Mouse (Mus musculus): ENCODE measurements around the gene Ampd2. TPM values are rescaled to one million over a fixed set of nuclear protein-coding genes. Genes with fewer than 3 reads are reported as not detected.

Gene Ampd2
- polyA plus RNA-seq, 1 experiment from 2014 or later, result 36.0 TPM

- H3K9me3 ChIP-seq (ENCODE audit: control insufficient read depth, low read depth, low read length), result no peaks in the 10 kb centered on the region
- 0 out of 2 replicates have a peak, but pooled peaks cover 3% of the 10 kb centered on the region for H3K36me3 ChIP-seq (ENCODE audit: control insufficient read depth, insufficient read depth, low read length)
- peak overlapping the region; percentile 84; the same call in 1 of the 2 replicates for H3K9ac ChIP-seq (replicated peaks; ENCODE audit: low read depth, low read length)
- H3K27ac ChIP-seq (ENCODE audit: low read length), result peak overlapping the region; percentile 92
- H3K4me3 ChIP-seq (ENCODE audit: low read depth, low read length), result peak overlapping the region; percentile 70
- peak overlapping the region; percentile 99 for H3K4me2 ChIP-seq (replicated peaks; ENCODE audit: low read depth, low read length)
- peak; percentile 6; the same call in 1 of the 2 replicates for ATAC-seq (ENCODE audit: insufficient number of reproducible peaks, insufficient read depth, low FRiP score, low read depth)
- WGBS, result 12% methylated on average over 13 of the region's 13 CpGs
- no peaks in the 10 kb centered on the region for H3K27me3 ChIP-seq (ENCODE audit: control insufficient read depth, insufficient read depth, low read length)
- peaks cover 37% of the 10 kb centered on the region for H3K4me1 ChIP-seq (ENCODE audit: control insufficient read depth, insufficient read depth, low read length)
These were observed 1.6 kb downstream of the Ampd2 start for GRCm38 (mm10) chr3:108084767-108085270.

GRCm38 (mm10) chr3:108083904-108084407 lies 2.5 kb downstream of the Ampd2 start:
- H3K27ac ChIP-seq (ENCODE audit: low read length), result no peak overlapping the region
- H3K27me3 ChIP-seq (ENCODE audit: control insufficient read depth, insufficient read depth, low read length), result no peaks in the 10 kb centered on the region
- no peak for ATAC-seq (ENCODE audit: insufficient number of reproducible peaks, insufficient read depth, low FRiP score, low read depth)
- peaks cover 12% of the 10 kb centered on the region; the same call in 1 of the 2 replicates for H3K36me3 ChIP-seq (ENCODE audit: control insufficient read depth, insufficient read depth, low read length)
- H3K4me3 ChIP-seq (ENCODE audit: low read depth, low read length), result peak overlapping the region; percentile 70
- no peaks in the 10 kb centered on the region for H3K9me3 ChIP-seq (ENCODE audit: control insufficient read depth, low read depth, low read length)
- peaks cover 31% of the 10 kb centered on the region for H3K4me1 ChIP-seq (ENCODE audit: control insufficient read depth, insufficient read depth, low read length)
- WGBS, result 68% methylated on average over 4 of the region's 4 CpGs
- peak overlapping the region; percentile 84; the same call in 1 of the 2 replicates for H3K9ac ChIP-seq (replicated peaks; ENCODE audit: low read depth, low read length)
- peak overlapping the region; percentile 99 for H3K4me2 ChIP-seq (replicated peaks; ENCODE audit: low read depth, low read length)

DNA sequence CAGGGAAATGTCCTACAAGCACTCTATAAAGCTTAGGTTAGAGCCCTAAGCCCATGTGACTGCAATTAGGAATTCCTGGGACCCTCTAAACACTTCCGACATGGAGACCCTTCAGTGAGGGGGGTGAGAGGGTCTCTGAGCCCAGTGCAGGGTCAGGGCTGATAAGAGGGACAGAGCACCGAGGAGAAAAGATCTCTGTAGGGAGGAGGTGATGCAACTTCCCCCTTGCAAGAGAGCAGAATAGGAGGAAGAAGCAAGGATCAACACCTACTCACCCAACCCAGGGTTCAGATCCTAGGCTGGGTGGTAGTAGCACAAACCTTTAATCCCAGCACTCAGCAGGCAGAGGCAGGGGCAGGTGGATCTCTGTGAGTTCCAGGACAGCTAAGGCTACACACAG lies 3.3 kb downstream of the Ampd2 start:
- H3K4me2 ChIP-seq (replicated peaks; ENCODE audit: low read depth, low read length), result no peak overlapping the region
- 47% methylated on average over 2 of the region's 2 CpGs for WGBS
- H3K9me3 ChIP-seq (ENCODE audit: control insufficient read depth, low read depth, low read length), result no peaks in the 10 kb centered on the region
- ATAC-seq (ENCODE audit: insufficient number of reproducible peaks, insufficient read depth, low FRiP score, low read depth), result no peak
- H3K27ac ChIP-seq (ENCODE audit: low read length), result no peak overlapping the region
- no peak overlapping the region for H3K9ac ChIP-seq (replicated peaks; ENCODE audit: low read depth, low read length)
- H3K4me3 ChIP-seq (ENCODE audit: low read depth, low read length), result no peak overlapping the region
- no peaks in the 10 kb centered on the region for H3K27me3 ChIP-seq (ENCODE audit: control insufficient read depth, insufficient read depth, low read length)
- H3K4me1 ChIP-seq (ENCODE audit: control insufficient read depth, insufficient read depth, low read length), result peaks cover 31% of the 10 kb centered on the region
- peaks cover 16% of the 10 kb centered on the region; the same call in 1 of the 2 replicates for H3K36me3 ChIP-seq (ENCODE audit: control insufficient read depth, insufficient read depth, low read length)

DNA sequence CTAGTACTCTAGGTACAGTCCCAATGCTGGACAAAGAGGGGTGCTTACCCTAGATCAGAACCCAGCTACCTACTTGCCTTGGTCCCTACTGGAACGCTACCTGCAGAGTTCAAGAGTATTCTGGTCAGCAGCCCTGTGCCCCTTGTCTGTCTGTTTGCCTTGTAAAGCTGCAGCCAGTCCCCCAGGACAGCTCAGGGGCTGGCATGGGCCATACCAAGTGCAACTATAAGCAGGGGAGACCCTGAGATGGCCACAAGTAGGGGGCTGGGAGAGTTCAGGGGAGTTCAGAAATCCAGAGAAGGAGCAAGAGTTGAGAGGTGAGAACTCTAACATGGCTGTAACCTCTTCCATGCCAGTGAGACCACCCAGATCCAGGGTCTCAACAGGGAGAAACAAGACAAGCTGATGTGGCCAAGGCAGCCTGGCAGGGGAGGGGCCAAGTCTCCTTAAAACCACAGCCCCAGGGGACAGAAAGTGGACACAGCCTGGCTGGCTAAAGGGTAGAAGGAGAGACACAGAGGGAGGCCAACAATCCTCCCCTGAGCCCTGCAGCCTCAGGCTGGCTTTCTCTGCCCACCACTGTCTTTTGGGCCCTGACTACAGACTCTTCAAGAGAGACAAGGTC lies 4.1 kb downstream of the Ampd2 start:
- H3K27me3 ChIP-seq (ENCODE audit: control insufficient read depth, insufficient read depth, low read length), result no peaks in the 10 kb centered on the region
- no peak overlapping the region for H3K9ac ChIP-seq (replicated peaks; ENCODE audit: low read depth, low read length)
- H3K4me2 ChIP-seq (replicated peaks; ENCODE audit: low read depth, low read length), result no peak overlapping the region
- peaks cover 21% of the 10 kb centered on the region for H3K36me3 ChIP-seq (ENCODE audit: control insufficient read depth, insufficient read depth, low read length)
- H3K27ac ChIP-seq (ENCODE audit: low read length), result no peak overlapping the region
- H3K9me3 ChIP-seq (ENCODE audit: control insufficient read depth, low read depth, low read length), result no peaks in the 10 kb centered on the region
- peaks cover 30% of the 10 kb centered on the region for H3K4me1 ChIP-seq (ENCODE audit: control insufficient read depth, insufficient read depth, low read length)
- no peak overlapping the region for H3K4me3 ChIP-seq (ENCODE audit: low read depth, low read length)
- ATAC-seq (ENCODE audit: insufficient number of reproducible peaks, insufficient read depth, low FRiP score, low read depth), result no peak
- WGBS, result 67% methylated on average over 1 of the region's 1 CpGs

DNA sequence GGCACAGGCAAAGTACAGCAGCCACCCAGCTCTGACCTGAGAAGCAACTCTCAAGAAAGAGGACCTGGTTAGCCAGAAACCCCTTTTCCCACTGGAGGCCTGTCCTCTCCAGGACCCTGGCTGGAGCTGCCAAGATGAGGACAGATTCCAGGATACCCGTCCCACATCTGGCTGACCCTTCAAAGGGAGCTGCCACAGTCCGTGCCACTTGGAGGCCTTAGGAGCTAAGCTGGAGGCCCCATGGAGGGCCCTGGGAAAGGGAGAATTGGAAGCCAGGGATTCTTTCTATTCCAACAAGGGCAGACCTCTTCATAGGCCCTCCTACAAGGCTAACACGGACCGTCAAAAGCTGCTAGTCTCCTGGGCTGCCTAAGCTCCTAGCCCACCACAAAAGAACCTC lies 4.8 kb downstream of the Ampd2 start:
- H3K27me3 ChIP-seq (ENCODE audit: control insufficient read depth, insufficient read depth, low read length), result no peaks in the 10 kb centered on the region
- H3K9ac ChIP-seq (replicated peaks; ENCODE audit: low read depth, low read length), result no peak overlapping the region
- H3K9me3 ChIP-seq (ENCODE audit: control insufficient read depth, low read depth, low read length), result no peaks in the 10 kb centered on the region
- peak overlapping the region; percentile 10; the same call in 1 of the 2 replicates for H3K27ac ChIP-seq (ENCODE audit: low read length)
- WGBS, result 56% methylated on average over 4 of the region's 4 CpGs
- H3K4me1 ChIP-seq (ENCODE audit: control insufficient read depth, insufficient read depth, low read length), result peaks cover 27% of the 10 kb centered on the region
- H3K4me3 ChIP-seq (ENCODE audit: low read depth, low read length), result no peak overlapping the region
- no peak for ATAC-seq (ENCODE audit: insufficient number of reproducible peaks, insufficient read depth, low FRiP score, low read depth)
- no peak overlapping the region for H3K4me2 ChIP-seq (replicated peaks; ENCODE audit: low read depth, low read length)
- H3K36me3 ChIP-seq (ENCODE audit: control insufficient read depth, insufficient read depth, low read length), result peaks cover 22% of the 10 kb centered on the region

DNA sequence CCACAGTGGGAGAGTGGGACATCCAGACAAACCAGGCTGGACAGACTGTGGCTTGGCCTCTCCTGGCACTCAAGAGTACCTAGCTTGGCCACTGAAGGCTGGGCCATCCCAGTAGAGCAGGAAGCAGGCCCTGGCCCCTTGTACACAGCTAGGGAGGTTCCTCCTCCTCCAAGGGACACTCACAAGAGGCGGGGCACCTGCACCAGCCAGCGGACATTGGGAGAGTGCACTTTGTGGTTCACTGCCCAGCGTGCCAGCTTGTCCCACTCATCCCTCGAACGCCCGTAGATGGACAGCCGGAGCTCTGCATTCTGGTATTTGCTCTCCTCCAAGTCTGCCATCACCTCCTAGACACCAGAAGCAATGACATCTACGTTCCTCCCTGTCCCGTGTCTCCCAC lies 9.6 kb downstream of the Ampd2 start:
- WGBS, result 94% methylated on average over 9 of the region's 9 CpGs
- no peaks in the 10 kb centered on the region for H3K9me3 ChIP-seq (ENCODE audit: control insufficient read depth, low read depth, low read length)
- ATAC-seq (ENCODE audit: insufficient number of reproducible peaks, insufficient read depth, low FRiP score, low read depth), result no peak

DNA sequence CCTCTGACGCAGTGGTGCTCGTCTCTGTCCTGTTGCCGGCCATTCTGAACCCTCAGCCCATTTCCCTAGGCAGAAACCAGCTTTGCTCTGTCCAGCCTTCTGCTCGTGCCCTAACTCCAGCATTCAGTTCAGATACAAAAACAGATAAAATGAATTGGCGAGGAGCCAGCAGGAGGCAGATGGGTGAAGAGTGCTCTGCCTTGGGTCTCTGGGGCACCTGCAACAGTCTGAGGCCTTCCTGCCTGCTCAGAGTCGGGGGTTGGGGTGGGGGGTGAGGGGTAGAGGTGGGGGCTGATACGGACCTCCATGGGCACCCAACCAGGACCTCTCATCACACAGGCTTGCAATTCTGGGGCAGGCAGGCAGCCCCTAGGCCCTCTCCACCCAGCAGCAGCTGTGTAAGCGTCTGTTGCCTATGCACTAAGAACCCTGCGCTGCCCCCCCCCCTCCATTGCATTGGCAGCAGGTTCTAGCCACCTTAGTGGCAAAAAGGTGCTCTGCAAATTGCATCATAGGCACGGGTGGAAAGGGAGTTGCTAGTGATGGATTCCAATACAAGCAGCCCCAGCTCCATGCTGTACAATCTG lies 13.4 kb downstream of the Ampd2 start:
- H3K4me2 ChIP-seq (replicated peaks; ENCODE audit: low read depth, low read length), result no peak overlapping the region
- no peak overlapping the region for H3K4me3 ChIP-seq (ENCODE audit: low read depth, low read length)
- H3K27me3 ChIP-seq (ENCODE audit: control insufficient read depth, insufficient read depth, low read length), result no peaks in the 10 kb centered on the region
- H3K4me1 ChIP-seq (ENCODE audit: control insufficient read depth, insufficient read depth, low read length), result no peaks in the 10 kb centered on the region
- no peak overlapping the region for H3K9ac ChIP-seq (replicated peaks; ENCODE audit: low read depth, low read length)
- WGBS, result 71% methylated on average over 10 of the region's 10 CpGs
- no peaks in the 10 kb centered on the region for H3K9me3 ChIP-seq (ENCODE audit: control insufficient read depth, low read depth, low read length)
- no peak overlapping the region for H3K27ac ChIP-seq (ENCODE audit: low read length)
- H3K36me3 ChIP-seq (ENCODE audit: control insufficient read depth, insufficient read depth, low read length), result peaks cover 35% of the 10 kb centered on the region
- no peak for ATAC-seq (ENCODE audit: insufficient number of reproducible peaks, insufficient read depth, low FRiP score, low read depth)

More for the DNA sequence above, 9.6 kb downstream of the Ampd2 start:
- no peak overlapping the region for H3K4me2 ChIP-seq (replicated peaks; ENCODE audit: low read depth, low read length)
- H3K36me3 ChIP-seq (ENCODE audit: control insufficient read depth, insufficient read depth, low read length), result peaks cover 50% of the 10 kb centered on the region
- H3K27me3 ChIP-seq (ENCODE audit: control insufficient read depth, insufficient read depth, low read length), result no peaks in the 10 kb centered on the region
- no peaks in the 10 kb centered on the region; the same call in 1 of the 2 replicates for H3K4me1 ChIP-seq (ENCODE audit: control insufficient read depth, insufficient read depth, low read length)
- H3K27ac ChIP-seq (ENCODE audit: low read length), result no peak overlapping the region
- no peak overlapping the region for H3K9ac ChIP-seq (replicated peaks; ENCODE audit: low read depth, low read length)
- H3K4me3 ChIP-seq (ENCODE audit: low read depth, low read length), result no peak overlapping the region

DNA sequence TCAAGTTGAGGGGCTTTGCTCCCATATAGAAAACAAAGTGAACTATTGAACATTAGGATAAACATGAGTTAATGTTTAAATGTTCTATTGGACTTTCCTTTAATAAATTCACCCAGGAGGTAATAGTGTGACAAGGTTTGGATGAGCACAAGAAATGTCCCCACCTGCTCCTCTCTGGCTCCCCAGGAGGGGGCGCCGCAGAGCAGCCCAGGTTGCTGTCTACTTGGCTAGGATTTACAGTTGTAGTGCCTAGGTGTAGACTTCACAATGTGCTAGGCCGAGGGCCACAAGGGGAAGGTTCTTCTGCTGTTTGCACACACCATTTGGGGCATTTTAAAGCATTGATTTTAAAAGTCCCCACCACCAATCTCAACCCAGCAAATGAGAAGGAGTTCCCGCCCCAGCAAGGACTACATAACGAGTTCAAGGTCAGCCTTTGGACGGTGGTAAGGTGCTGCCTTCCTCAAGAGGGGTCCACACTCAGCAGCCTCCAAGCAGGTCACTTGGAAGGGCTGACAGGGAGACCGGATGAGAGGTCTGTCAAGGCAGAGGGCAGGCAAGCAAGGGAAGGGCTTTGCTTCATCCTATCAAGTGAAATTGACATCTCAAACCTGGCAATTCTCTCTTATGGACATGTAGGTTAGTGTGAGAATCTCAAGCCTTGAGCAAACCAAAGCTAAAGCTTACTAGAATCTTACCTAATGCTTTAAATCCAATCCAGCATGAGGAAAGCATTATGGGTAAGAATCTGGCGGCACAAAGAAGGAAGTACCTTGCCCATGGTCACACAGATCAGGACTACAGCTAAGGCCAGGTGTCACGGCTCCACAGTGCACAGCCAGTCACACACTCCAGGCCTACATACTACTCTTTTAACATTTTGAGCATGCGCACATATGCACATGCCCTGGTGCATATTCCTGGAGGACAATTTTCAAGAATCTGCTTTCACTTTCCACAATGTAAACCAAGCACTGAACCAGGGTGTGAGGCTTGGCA lies 15.9 kb downstream of the Ampd2 start:
- Histone ChIP-seq H3K9me3 (ENCODE audit: control insufficient read depth, low read depth, low read length) (no peaks in the 10 kb centered on the region), H3K36me3 (ENCODE audit: control insufficient read depth, insufficient read depth, low read length) (peaks cover 19% of the 10 kb centered on the region), H3K4me1 (ENCODE audit: control insufficient read depth, insufficient read depth, low read length) (no peaks in the 10 kb centered on the region), H3K27ac (ENCODE audit: low read length) (no peak overlapping the region), H3K9ac (replicated peaks; ENCODE audit: low read depth, low read length) (no peak overlapping the region), H3K27me3 (ENCODE audit: control insufficient read depth, insufficient read depth, low read length) (no peaks in the 10 kb centered on the region), H3K4me2 (replicated peaks; ENCODE audit: low read depth, low read length) (no peak overlapping the region), H3K4me3 (ENCODE audit: low read depth, low read length) (no peak overlapping the region)
- 65% methylated on average over 10 of the region's 10 CpGs for WGBS
- no peak for ATAC-seq (ENCODE audit: insufficient number of reproducible peaks, insufficient read depth, low FRiP score, low read depth)

Data from stomach, embryonic 14.5 days (tissue).